Mouse (Mus musculus): ENCODE results near the gene Gja4. TPM values are rescaled to one million over a fixed set of nuclear protein-coding genes. Genes with fewer than 3 reads are reported as not detected.

Gja4 gene
- polyA plus RNA-seq, 1 experiment from 2014 or later = 58.3 TPM

DNA sequence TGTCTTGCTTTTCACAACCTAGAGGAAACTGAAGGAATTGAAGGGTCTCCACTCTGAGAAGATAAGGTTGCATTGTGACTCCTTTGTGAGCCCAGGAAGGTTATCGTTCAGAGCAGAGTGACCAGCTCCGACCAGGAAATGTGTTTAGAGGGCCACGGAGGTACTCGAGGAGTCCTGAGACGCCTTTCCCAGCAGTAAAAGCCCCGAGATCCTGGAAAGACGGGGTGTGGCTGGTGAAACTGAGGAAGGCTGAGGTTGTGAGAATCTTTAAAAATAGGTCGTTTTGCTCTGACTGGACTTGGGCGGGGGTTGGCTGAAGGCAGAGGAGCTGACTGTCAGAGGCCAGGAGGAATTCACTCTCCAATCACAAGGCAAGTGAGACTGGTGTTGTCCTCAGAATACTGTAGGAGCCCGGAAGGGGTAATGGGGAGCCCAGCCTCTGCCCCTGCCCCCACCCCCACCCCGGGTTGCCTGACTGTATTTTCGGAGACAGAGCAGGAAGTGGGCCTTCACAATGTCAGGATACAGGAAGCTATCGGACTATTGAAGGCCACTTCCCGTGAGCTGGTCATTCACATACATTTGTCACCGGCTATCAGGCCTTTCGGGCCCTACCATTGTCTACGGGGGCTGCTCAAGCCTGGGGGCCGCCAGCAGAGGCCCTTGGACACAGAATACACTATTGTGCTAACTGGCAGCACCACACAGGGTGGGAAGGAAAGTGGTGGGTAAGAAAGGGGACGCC is 50.2 kb downstream of the Gja4 start:
- peak; percentile 77 for TF ChIP-seq EP300 (IDR thresholded peaks at IDR 0.05)
- no peak for TF ChIP-seq CTCF (IDR thresholded peaks at IDR 0.05)
- Histone ChIP-seq H3K9ac (replicated peaks; ENCODE audit: low read depth) (no peak overlapping the region), H3K4me2 (replicated peaks; ENCODE audit: low read depth, low read length) (no peak overlapping the region), H3K27me3 (replicated peaks; ENCODE audit: insufficient read depth, low read length) (no peaks in the 10 kb centered on the region), H3K9me3 (ENCODE audit: low read length) (no peaks in the 10 kb centered on the region), H3K4me1 (ENCODE audit: insufficient read depth, low read depth, low read length) (peaks cover 12% of the 10 kb centered on the region; the same call in 1 of the 2 replicates), H3K27ac (ENCODE audit: low read length) (peak overlapping the region; percentile 73), H3K4me3 (ENCODE audit: low read depth, low read length) (no peak overlapping the region), H3K36me3 (ENCODE audit: insufficient read depth, low read length) (no peaks in the 10 kb centered on the region)
- peak; percentile 93 for ATAC-seq
- 43% methylated on average over 19 of the region's 19 CpGs for WGBS
- peak; percentile 68 for DNase-seq (ENCODE audit: low spot score)

DNA sequence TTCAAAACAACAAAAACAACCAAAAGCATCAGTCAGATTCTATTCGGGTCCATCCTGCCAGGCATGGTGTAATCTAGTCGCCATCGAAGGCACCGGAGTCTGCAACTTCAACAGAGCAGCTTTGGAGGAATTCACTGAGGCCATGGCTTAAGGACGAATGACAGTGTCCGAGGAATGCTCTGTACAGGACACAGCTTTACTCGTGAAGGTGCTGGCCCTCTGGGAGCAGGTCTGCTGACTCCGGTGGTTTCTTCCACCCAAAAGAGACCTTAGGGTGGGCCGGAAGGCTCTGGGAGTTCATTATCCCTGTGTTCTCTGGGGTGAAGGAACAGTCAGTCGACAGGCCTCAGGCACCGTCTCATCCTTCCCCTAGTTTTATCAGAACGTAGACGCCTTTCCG is 52.2 kb downstream of the Gja4 start:
- no peak overlapping the region for H3K4me3 ChIP-seq (ENCODE audit: low read depth, low read length)
- no peak overlapping the region for H3K27ac ChIP-seq (ENCODE audit: low read length)
- H3K36me3 ChIP-seq (ENCODE audit: insufficient read depth, low read length) = no peaks in the 10 kb centered on the region
- H3K9ac ChIP-seq (replicated peaks; ENCODE audit: low read depth) = no peak overlapping the region
- DNase-seq (ENCODE audit: low spot score) (no peak), ATAC-seq (no peak)
- H3K9me3 ChIP-seq (ENCODE audit: low read length) = no peaks in the 10 kb centered on the region
- no peak overlapping the region for H3K4me2 ChIP-seq (replicated peaks; ENCODE audit: low read depth, low read length)
- no peak for TF ChIP-seq EP300 (IDR thresholded peaks at IDR 0.05)
- no peak for TF ChIP-seq CTCF (IDR thresholded peaks at IDR 0.05)
- H3K4me1 ChIP-seq (ENCODE audit: insufficient read depth, low read depth, low read length) = peaks cover 16% of the 10 kb centered on the region; the same call in 1 of the 2 replicates
- 85% methylated on average over 14 of the region's 14 CpGs for WGBS
- no peaks in the 10 kb centered on the region for H3K27me3 ChIP-seq (replicated peaks; ENCODE audit: insufficient read depth, low read length)

Other genes starting within 250 kb of the Gja4 start
- 5.8 and 9.2 TPM in 2 replicates for gene Zmym6, start 236.7 kb downstream of the Gja4 start, polyA plus RNA-seq (2015; fragmentation: Nextera tagmentation; extraction: Ambion mirVana)
- 19.7 and 27.7 TPM in 2 replicates for gene Tmem35b, start 190.3 kb downstream of the Gja4 start, polyA plus RNA-seq (2015; fragmentation: Nextera tagmentation; extraction: Ambion mirVana)
- 0.10 and 0.18 TPM in 2 replicates for gene Dlgap3, start 144.8 kb downstream of the Gja4 start, polyA plus RNA-seq (2015; fragmentation: Nextera tagmentation; extraction: Ambion mirVana)
- gene Smim12, start 70.3 kb downstream of the Gja4 start, polyA plus RNA-seq (2015; fragmentation: Nextera tagmentation; extraction: Ambion mirVana) = 60.4 and 66.1 TPM in 2 replicates
- gene Gjb3, start 16.8 kb upstream of the Gja4 start, polyA plus RNA-seq (2015; fragmentation: Nextera tagmentation; extraction: Ambion mirVana) = 2.9 and 3.3 TPM in 2 replicates
- 0.27 and 0.31 TPM in 2 replicates for gene Gjb4, start 40.0 kb upstream of the Gja4 start, polyA plus RNA-seq (2015; fragmentation: Nextera tagmentation; extraction: Ambion mirVana)
- 1.7 and 1.9 TPM in 2 replicates for gene Gjb5, start 44.1 kb upstream of the Gja4 start, polyA plus RNA-seq (2015; fragmentation: Nextera tagmentation; extraction: Ambion mirVana)